In genomic region chr9:52003501-52003900, GRCm38 (mm10) we compare ENCODE assay signal across 25 mouse cellular contexts. TPM values are rescaled to one million over a fixed set of nuclear protein-coding genes. Genes with fewer than 3 reads are reported as not detected.
DNase-seq lines count a peak whose midpoint lies in the region; ATAC-seq and TF ChIP-seq lines count a peak whose summit lies in the region.
"Had no signal": no experiment of that assay in that cellular context is flagged by ENCODE, and none has a peak within 500 bp of the region (broad histone marks: within the 10 kb centered on the region; RNA-seq: fewer than 3 reads in every experiment).

No protein-coding gene starts in this region.

- H3K27me3 ChIP-seq in kidney, adult 2 months (replicated peaks; ENCODE audit: control insufficient read depth, insufficient read depth, low read length), result no peaks in the 10 kb centered on the region
- no peaks in the 10 kb centered on the region for H3K27me3 ChIP-seq in liver, adult 2 months (ENCODE audit: control insufficient read depth, insufficient read depth, low read length)
- H3K27me3 ChIP-seq in liver, postnatal 0 days (ENCODE audit: insufficient read depth, low read length), result no peaks in the 10 kb centered on the region
- H3K27me3 ChIP-seq: embryonic facial prominence, embryonic 13.5 days; forebrain, embryonic 12.5 days; forebrain, embryonic 15.5 days; hindbrain, embryonic 12.5 days; hindbrain, embryonic 15.5 days had no signal

- no peak for TF ChIP-seq CTCF in kidney, adult 2 months (conservative IDR thresholded peaks at IDR 0.05; ENCODE audit: insufficient read depth, insufficient read length, low read depth, low read length)
- no peak for TF ChIP-seq CTCF in liver, adult 2 months (IDR thresholded peaks at IDR 0.05; ENCODE audit: low read depth, low read length)
- TF ChIP-seq CTCF in liver, postnatal 0 days (IDR thresholded peaks at IDR 0.05; ENCODE audit: low read depth), result no peak

- H3K9ac ChIP-seq in liver, adult 2 months (ENCODE audit: low read depth, low read length), result no peak overlapping the region
- no peak overlapping the region for H3K9ac ChIP-seq in liver, postnatal 0 days (replicated peaks)
- H3K9ac ChIP-seq: embryonic facial prominence, embryonic 13.5 days; forebrain, embryonic 12.5 days; forebrain, embryonic 15.5 days; hindbrain, embryonic 12.5 days; hindbrain, embryonic 15.5 days had no signal

- no peaks in the 10 kb centered on the region for H3K36me3 ChIP-seq in kidney, adult 2 months (ENCODE audit: control insufficient read depth, insufficient read depth, low read length)
- H3K36me3 ChIP-seq in liver, adult 2 months (ENCODE audit: control insufficient read depth, insufficient read depth, low read length), result no peaks in the 10 kb centered on the region
- H3K36me3 ChIP-seq in liver, postnatal 0 days (replicated peaks; ENCODE audit: insufficient read depth, low read length), result no peaks in the 10 kb centered on the region
- H3K36me3 ChIP-seq: embryonic facial prominence, embryonic 10.5 days; embryonic facial prominence, embryonic 13.5 days; forebrain, embryonic 12.5 days; forebrain, embryonic 15.5 days; G1E; hindbrain, embryonic 12.5 days; hindbrain, embryonic 15.5 days had no signal

- 23% methylated on average over 4 of the region's 4 CpGs for WGBS in kidney, adult 2 months
- WGBS in liver, adult 2 months, result 13% methylated on average over 4 of the region's 4 CpGs
- WGBS in liver, postnatal 0 days (ENCODE audit: insufficient replicate concordance), result 42% methylated on average over 4 of the region's 4 CpGs

- TF ChIP-seq POLR2A in kidney, adult 2 months (IDR thresholded peaks at IDR 0.05; ENCODE audit: low read depth, low read length), result no peak
- TF ChIP-seq POLR2A in liver, adult 2 months (IDR thresholded peaks at IDR 0.05; ENCODE audit: extremely low read depth, insufficient read depth, low read length), result no peak

- H3K4me1 ChIP-seq in kidney, adult 2 months (ENCODE audit: control insufficient read depth, insufficient read depth, low read length), result peaks cover 5% of the 10 kb centered on the region; the same call in 1 of the 2 replicates
- H3K4me1 ChIP-seq in liver, adult 2 months (ENCODE audit: control insufficient read depth, insufficient read depth, low read length), result peaks cover 8% of the 10 kb centered on the region
- no peaks in the 10 kb centered on the region for H3K4me1 ChIP-seq in liver, postnatal 0 days (ENCODE audit: insufficient read depth)
- H3K4me1 ChIP-seq: embryonic facial prominence, embryonic 10.5 days; embryonic facial prominence, embryonic 13.5 days; forebrain, embryonic 12.5 days; forebrain, embryonic 15.5 days; hindbrain, embryonic 12.5 days; hindbrain, embryonic 15.5 days had no signal

- DNase-seq in embryo, embryonic 10.5 days (ENCODE audit: low spot score), result peak; percentile 13
- DNase-seq in embryo, embryonic 10 days (ENCODE audit: low spot score), result no peak
- DNase-seq in kidney, adult 2 months, result peak; percentile 40
- DNase-seq in kidney, postnatal 10 days, result no peak
- peak; percentile 76 for DNase-seq in liver, adult 2 months (ENCODE audit: extremely low read depth, low read depth, low spot score)
- DNase-seq in liver, postnatal 0 days, result no peak
- peak; percentile 17 for DNase-seq in mesoderm, embryonic 11.5 days (ENCODE audit: low read depth, low spot score)
- DNase-seq: adrenal gland, adult 8-10 months; adrenal gland, postnatal 25 days; B cell, adult 2 months; cerebellum, adult 18-20 months; cerebellum, adult 9-10 months; cerebellum, postnatal 14 days; embryo, embryonic 11 days; gastrocnemius, postnatal 25 days; heart, adult 2 months had no signal

- no peaks in the 10 kb centered on the region for H3K9me3 ChIP-seq in liver, postnatal 0 days (ENCODE audit: low read length)
- H3K9me3 ChIP-seq: embryonic facial prominence, embryonic 10.5 days; embryonic facial prominence, embryonic 13.5 days; forebrain, embryonic 12.5 days; G1E; hindbrain, embryonic 15.5 days had no signal

- no peak for ATAC-seq in liver, postnatal 0 days
- ATAC-seq: forebrain, embryonic 15.5 days had no signal

- H3K79me2 ChIP-seq in liver, adult 2 months (ENCODE audit: control insufficient read depth, insufficient read depth, low read length), result no peaks in the 10 kb centered on the region

- no peak overlapping the region for H3K4me3 ChIP-seq in kidney, adult 2 months (ENCODE audit: insufficient read depth, low read depth, low read length)
- H3K4me3 ChIP-seq in liver, adult 2 months (ENCODE audit: insufficient read depth, low read depth, low read length), result no peak overlapping the region
- no peak overlapping the region for H3K4me3 ChIP-seq in liver, postnatal 0 days (ENCODE audit: low read depth, low read length)
- H3K4me3 ChIP-seq: embryonic facial prominence, embryonic 10.5 days; embryonic facial prominence, embryonic 13.5 days; erythroblast, embryonic 14.5 days; forebrain, embryonic 12.5 days; forebrain, embryonic 15.5 days; heart, adult 2 months; hindbrain, embryonic 12.5 days; hindbrain, embryonic 15.5 days had no signal

- TF ChIP-seq EP300 in liver, postnatal 0 days (IDR thresholded peaks at IDR 0.05; ENCODE audit: low read depth), result no peak

- no peak overlapping the region for H3K4me2 ChIP-seq in liver, postnatal 0 days (ENCODE audit: low read depth, low read length)
- H3K4me2 ChIP-seq: embryonic facial prominence, embryonic 13.5 days; forebrain, embryonic 12.5 days; forebrain, embryonic 15.5 days; heart, embryonic 11.5 days; hindbrain, embryonic 12.5 days; hindbrain, embryonic 15.5 days had no signal

- H3K27ac ChIP-seq in kidney, adult 2 months (ENCODE audit: insufficient read depth, low read depth, low read length), result no peak overlapping the region
- H3K27ac ChIP-seq in liver, adult 2 months (replicated peaks; ENCODE audit: insufficient read depth, low read depth, low read length), result peak overlapping the region; percentile 5; the same call in 1 of the 2 replicates
- H3K27ac ChIP-seq in liver, postnatal 0 days (ENCODE audit: low read depth), result no peak overlapping the region
- H3K27ac ChIP-seq: embryonic facial prominence, embryonic 10.5 days; embryonic facial prominence, embryonic 13.5 days; forebrain, embryonic 12.5 days; forebrain, embryonic 15.5 days; heart, adult 2 months; hindbrain, embryonic 12.5 days; hindbrain, embryonic 15.5 days had no signal

RNA-seq across cellular contexts. Expression of gene Fdx1, which starts 40.1 kb away (rescaled TPM):
- 156 and 211 TPM in 2 replicates for polyA plus RNA-seq in kidney, adult 2 months (2012; rRNA removed)
- total RNA-seq in liver, adult 2 months (2014; rRNA removed), result 144 and 160 TPM in 2 replicates
- 290 and 313 TPM in 2 replicates for polyA plus RNA-seq in liver, adult 2 months (2012; rRNA removed)
- 135 and 150 TPM in 2 replicates for polyA plus RNA-seq in liver, postnatal 0 days (2015; fragmentation: Nextera tagmentation; extraction: Ambion mirVana)

RNA-seq across cellular contexts. Expression of gene Rdx, which starts 43.5 kb away (rescaled TPM):
- polyA plus RNA-seq in kidney, adult 2 months (2012; rRNA removed), result 25.5 and 39.2 TPM in 2 replicates
- total RNA-seq in liver, adult 2 months (2014; rRNA removed), result 167 TPM in 2 replicates
- 30.5 and 32.7 TPM in 2 replicates for polyA plus RNA-seq in liver, adult 2 months (2012; rRNA removed)
- polyA plus RNA-seq in liver, postnatal 0 days (2015; fragmentation: Nextera tagmentation; extraction: Ambion mirVana), result 57.7 and 71.5 TPM in 2 replicates

Comparison
In these comparisons a context has a peak if more than half of its experiments do, and no peak if none do; other contexts are left out.
1. DNase-seq: peak in embryo, embryonic 10.5 days (single experiment), kidney, adult 2 months (single experiment), liver, adult 2 months (single experiment) and mesoderm, embryonic 11.5 days (single experiment); none in embryo, embryonic 10 days (single experiment), kidney, postnatal 10 days (single experiment) and liver, postnatal 0 days (single experiment).